In genomic region chr2:158070885-158071632, GRCm38 (mm10) we compare ENCODE assay signal across 10 mouse cellular contexts. TPM values are rescaled to one million over a fixed set of nuclear protein-coding genes. Genes with fewer than 3 reads are reported as not detected.
DNase-seq lines count a peak whose midpoint lies in the region; ATAC-seq and TF ChIP-seq lines count a peak whose summit lies in the region.
"Had no signal": no experiment of that assay in that cellular context is flagged by ENCODE, and none has a peak within 500 bp of the region (broad histone marks: within the 10 kb centered on the region; RNA-seq: fewer than 3 reads in every experiment).

No protein-coding gene starts in this region.

- H3K27ac ChIP-seq in hindbrain, postnatal 0 days: no peak overlapping the region
- H3K27ac ChIP-seq in hindbrain, embryonic 13.5 days: no peak overlapping the region
- peak overlapping the region; percentile 64 to 85 for H3K27ac ChIP-seq in heart, embryonic 14.5 days (replicated peaks in 1 of 2; ENCODE audit: control insufficient read depth in 1 of 2, insufficient read depth in 1 of 2, low read depth in 2 of 2, low read length in 2 of 2)
- H3K27ac ChIP-seq: embryonic facial prominence, embryonic 12.5 days had no signal

- no peak overlapping the region for H3K9ac ChIP-seq in hindbrain, postnatal 0 days (replicated peaks; ENCODE audit: low read length)
- no peak overlapping the region for H3K9ac ChIP-seq in hindbrain, embryonic 13.5 days
- H3K9ac ChIP-seq in heart, embryonic 14.5 days (ENCODE audit: low read length): peak overlapping the region; percentile 26; the same call in 1 of the 2 replicates
- H3K9ac ChIP-seq: embryonic facial prominence, embryonic 12.5 days had no signal

- H3K4me1 ChIP-seq in hindbrain, postnatal 0 days (ENCODE audit: insufficient read depth, low read length): no peaks in the 10 kb centered on the region
- H3K4me1 ChIP-seq in hindbrain, embryonic 13.5 days (replicated peaks): 0 out of 2 replicates have a peak, but pooled peaks cover 4% of the 10 kb centered on the region
- peaks cover 15 to 33% of the 10 kb centered on the region in 2 experiments for H3K4me1 ChIP-seq in heart, embryonic 14.5 days (ENCODE audit: control insufficient read depth in 2 of 2, insufficient read depth in 2 of 2, low read length in 2 of 2)
- H3K4me1 ChIP-seq: embryonic facial prominence, embryonic 12.5 days had no signal

- no peak overlapping the region for H3K4me2 ChIP-seq in hindbrain, postnatal 0 days (ENCODE audit: low read depth, low read length)
- H3K4me2 ChIP-seq in hindbrain, embryonic 13.5 days: no peak overlapping the region
- H3K4me2 ChIP-seq in heart, embryonic 14.5 days (ENCODE audit: low read length): no peak overlapping the region
- H3K4me2 ChIP-seq: embryonic facial prominence, embryonic 12.5 days had no signal

- H3K9me3 ChIP-seq in hindbrain, postnatal 0 days (ENCODE audit: low read length): no peaks in the 10 kb centered on the region
- H3K9me3 ChIP-seq in hindbrain, embryonic 13.5 days: no peaks in the 10 kb centered on the region
- H3K9me3 ChIP-seq in heart, embryonic 14.5 days (ENCODE audit: control insufficient read depth, low read length): no peaks in the 10 kb centered on the region
- H3K9me3 ChIP-seq: embryonic facial prominence, embryonic 12.5 days had no signal

- DNase-seq in hindbrain, postnatal 0 days (ENCODE audit: low spot score): no peak
- peak; percentile 73 for DNase-seq in adipocyte (ENCODE audit: low spot score)
- peak; percentile 83 to 88 for DNase-seq in kidney, postnatal 25 days
- no peak for DNase-seq in frontal cortex, adult 2 months (ENCODE audit: extremely low spot score in 1 of 2, low spot score in 1 of 2)
- DNase-seq in cerebellum, adult 8-10 months: no peak
- DNase-seq: right cerebral cortex, adult 18-20 months; thymus, postnatal 25 days had no signal

- H3K36me3 ChIP-seq in hindbrain, postnatal 0 days (ENCODE audit: insufficient read depth, low read length): peaks cover 45% of the 10 kb centered on the region; the same call in 1 of the 2 replicates
- H3K36me3 ChIP-seq in hindbrain, embryonic 13.5 days: peaks cover 67% of the 10 kb centered on the region
- peaks cover 79% of the 10 kb centered on the region for H3K36me3 ChIP-seq in heart, embryonic 14.5 days (ENCODE audit: control insufficient read depth, insufficient read depth, low read length)

- 83% methylated on average over 3 of the region's 3 CpGs for WGBS in hindbrain, postnatal 0 days
- 87% methylated on average over 3 of the region's 3 CpGs for WGBS in hindbrain, embryonic 13.5 days
- 51% methylated on average over 3 of the region's 3 CpGs for WGBS in heart, embryonic 14.5 days

- no peak for ATAC-seq in hindbrain, postnatal 0 days
- ATAC-seq in hindbrain, embryonic 13.5 days (ENCODE audit: low FRiP score): no peak
- peak; percentile 55; the same call in 1 of the 2 replicates for ATAC-seq in heart, embryonic 14.5 days (ENCODE audit: insufficient number of reproducible peaks, insufficient read depth, low FRiP score, low read depth)

- peak; percentile 20; the same call in 1 of the 2 replicates for TF ChIP-seq CTCF in hindbrain, postnatal 0 days (IDR thresholded peaks at IDR 0.05; ENCODE audit: low read depth)

- no peak overlapping the region for H3K4me3 ChIP-seq in hindbrain, postnatal 0 days (ENCODE audit: low read length)
- H3K4me3 ChIP-seq in hindbrain, embryonic 13.5 days: no peak overlapping the region
- no peak overlapping the region for H3K4me3 ChIP-seq in heart, embryonic 14.5 days (ENCODE audit: control insufficient read depth in 1 of 2, insufficient read depth in 1 of 2, low read depth in 1 of 2, low read length in 2 of 2)
- H3K4me3 ChIP-seq: embryonic facial prominence, embryonic 12.5 days had no signal

- H3K27me3 ChIP-seq in hindbrain, postnatal 0 days (ENCODE audit: insufficient read depth, low read length): no peaks in the 10 kb centered on the region
- H3K27me3 ChIP-seq in hindbrain, embryonic 13.5 days: no peaks in the 10 kb centered on the region
- H3K27me3 ChIP-seq in heart, embryonic 14.5 days (ENCODE audit: control insufficient read depth, insufficient read depth, low read length): no peaks in the 10 kb centered on the region
- H3K27me3 ChIP-seq: embryonic facial prominence, embryonic 12.5 days had no signal

RNA-seq across cellular contexts. Expression of gene Rprd1b, which starts 42.8 kb away (rescaled TPM):
- total RNA-seq in hindbrain, postnatal 0 days (2014; rRNA removed): 26.3 and 31.3 TPM in 2 replicates
- polyA plus RNA-seq in hindbrain, postnatal 0 days (2015; fragmentation: Nextera tagmentation; extraction: Ambion mirVana): 19.8 and 20.4 TPM in 2 replicates
- polyA plus RNA-seq in hindbrain, embryonic 13.5 days (2015; fragmentation: Nextera tagmentation; extraction: Ambion mirVana): 37.3 and 39.8 TPM in 2 replicates
- polyA plus RNA-seq in heart, embryonic 14.5 days (2014; fragmentation: Nextera tagmentation; extraction: Ambion mirVana): 25.8 and 28.4 TPM in 2 replicates
- polyA plus RNA-seq in frontal cortex, adult 2 months (2012; rRNA removed): 17.9 and 18.4 TPM in 2 replicates

RNA-seq across cellular contexts. Expression of gene Tti1, which starts 42.8 kb away (rescaled TPM):
- total RNA-seq in hindbrain, postnatal 0 days (2014; rRNA removed): 18.2 and 19.4 TPM in 2 replicates
- polyA plus RNA-seq in hindbrain, postnatal 0 days (2015; fragmentation: Nextera tagmentation; extraction: Ambion mirVana): 9.5 and 10.3 TPM in 2 replicates
- polyA plus RNA-seq in hindbrain, embryonic 13.5 days (2015; fragmentation: Nextera tagmentation; extraction: Ambion mirVana): 17.7 and 18.5 TPM in 2 replicates
- 23.5 and 24.4 TPM in 2 replicates for polyA plus RNA-seq in heart, embryonic 14.5 days (2014; fragmentation: Nextera tagmentation; extraction: Ambion mirVana)
- 14.4 and 17.7 TPM in 2 replicates for polyA plus RNA-seq in frontal cortex, adult 2 months (2012; rRNA removed)

Comparison
In these comparisons a context has a peak if more than half of its experiments do, and no peak if none do; other contexts are left out.
1. DNase-seq: peak in adipocyte (single experiment) and kidney, postnatal 25 days (2 of 2); none in hindbrain, postnatal 0 days (single experiment), frontal cortex, adult 2 months (0 of 2) and cerebellum, adult 8-10 months (single experiment).
2. H3K27ac ChIP-seq: peak in heart, embryonic 14.5 days (2 of 2); none in hindbrain, postnatal 0 days (single experiment) and hindbrain, embryonic 13.5 days (single experiment).